Mouse (Mus musculus): Measurements from ENCODE around the gene Zfp651.

- TF ChIP-seq ZC3H11A (IDR thresholded peaks at IDR 0.05; ENCODE audit: borderline replicate concordance, low read depth, low read length) (no peak), ZNF384 (IDR thresholded peaks at IDR 0.05; ENCODE audit: low read depth, low read length) (no peak), CHD2 (IDR thresholded peaks at IDR 0.05; ENCODE audit: low read depth, low read length) (no peak), HCFC1 (IDR thresholded peaks at IDR 0.05; ENCODE audit: borderline replicate concordance, insufficient read depth, low read length) (no peak), MAFK (IDR thresholded peaks at IDR 0.05; ENCODE audit: insufficient read depth, low read depth, low read length) (no peak)
These were observed 60.8 kb downstream of the Zfp651 start for GRCm38 (mm10) chr9:121819771-121820471.
